Mouse (Mus musculus) liver, embryonic 14.5 days (tissue): ENCODE results near the gene Col8a2. TPM values are rescaled to one million over a fixed set of nuclear protein-coding genes. Genes with fewer than 3 reads are reported as not detected.

Source experiments
- ATAC-seq: fragments of 200-750 bp; cut with Nextera tagmentation; 2 replicates; pipeline ENCODE4 v1.8.0; 2017; ENCODE audit warnings: moderate number of reproducible peaks, mild to moderate bottlenecking, moderate library complexity; ENCODE audit not compliant: insufficient read depth
- DNase-seq, 3 experiments: peaks; one replicate each; pipeline ENCODE4 v3.0.0-alpha.2; 2012 to 2013; ENCODE audit warnings: low read depth in 3 of 3, low spot score in 3 of 3
- H3K27ac ChIP-seq: fragments of 300-500 bp; sonication (generic); 2 replicates; pipeline ENCODE4 v1.5.1; 2014; ENCODE audit warnings: moderate library complexity, mild to moderate bottlenecking, control low read depth, inconsistent platforms
- H3K27me3 ChIP-seq: fragments of 300-500 bp; sonication (generic); 2 replicates; pipeline ENCODE4 v1.6.1; 2014; ENCODE audit warnings: mild to moderate bottlenecking, low read length, moderate library complexity; ENCODE audit not compliant: control insufficient read depth, insufficient read depth
- H3K36me3 ChIP-seq: fragments of 300-500 bp; sonication (generic); replicated peaks from 2 replicates; pipeline ENCODE4 v1.6.1; 2014; ENCODE audit warnings: low read depth; ENCODE audit not compliant: control insufficient read depth, insufficient read depth
- H3K4me1 ChIP-seq, 2 experiments: fragments of 200-500 bp in 1 of 2; fragments of 300-500 bp in 1 of 2; sonication (generic) in 1 of 2; replicated peaks; 2 replicates each; pipeline ENCODE4 v1.6.1; 2012 to 2014; ENCODE audit warnings: antibody characterized with exemption in 1 of 2, inconsistent platforms in 1 of 2, low read length in 1 of 2; ENCODE audit not compliant: control insufficient read depth in 2 of 2, insufficient read depth in 2 of 2
- H3K4me2 ChIP-seq: fragments of 300-500 bp; sonication (generic); 2 replicates; pipeline ENCODE4 v1.6.1; 2014; ENCODE audit warnings: low read depth, mild to moderate bottlenecking, control low read depth, moderate library complexity
- H3K4me3 ChIP-seq, 2 experiments: fragments of 200-500 bp in 1 of 2; fragments of 300-500 bp in 1 of 2; sonication (generic) in 1 of 2; 2 replicates each; pipeline ENCODE4 v1.5.1; 2012 to 2014; ENCODE audit warnings: low read depth in 2 of 2, low read length in 2 of 2, mild to moderate bottlenecking in 2 of 2, control low read depth in 1 of 2, inconsistent platforms in 1 of 2, moderate library complexity in 1 of 2; ENCODE audit not compliant: insufficient read depth in 1 of 2
- H3K9ac ChIP-seq: fragments of 300-500 bp; sonication (generic); replicated peaks from 2 replicates; pipeline ENCODE4 v1.6.1; 2014; ENCODE audit warnings: mild to moderate bottlenecking, control low read depth, moderate library complexity
- H3K9me3 ChIP-seq: fragments of 300-500 bp; sonication (generic); 2 replicates; pipeline ENCODE4 v1.6.1; 2016; ENCODE audit warnings: low read length, mixed read lengths; ENCODE audit not compliant: control insufficient read depth
- CTCF ChIP-seq: IDR thresholded peaks from 2 replicates; pipeline ENCODE4 v1.5.1; 2016; ENCODE audit warnings: antibody characterized with exemption, low read depth, control low read depth
- EP300 ChIP-seq: IDR thresholded peaks from 2 replicates; pipeline ENCODE4 v1.6.1; 2016; ENCODE audit warnings: antibody characterized with exemption, low read depth
- WGBS: fragments of 180-500 bp; shearing (Covaris S2); extraction: QIAGEN DNeasy Blood & Tissue Kit; methylation state at CpG from one replicate; pipeline ENCODE4 v1.1.7; 2014; ENCODE audit not compliant: insufficient replicate concordance; 5-methylcytosine and 5-hydroxymethylcytosine counted together
- polyA plus RNA-seq, 2 experiments: library from polyadenylated mRNA; depleted of rRNA in 1 of 2; stranded (reverse) in 1 of 2; unstranded in 1 of 2; fragments of >200 nt; fragmentation: Nextera tagmentation in 1 of 2; extraction: Ambion mirVana in 1 of 2; gene quantifications; 2 replicates each; pipeline versions ENCODE4 v1.2.1 to v1.2.3; 2012 to 2014

The Col8a2 gene
- polyA plus RNA-seq, 2 experiments = 0.25 to 0.28 TPM

- H3K4me2 ChIP-seq = peak within 1 kb of the TSS; percentile 99
- H3K9ac ChIP-seq = peak within 1 kb of the TSS; percentile 83
- under 1% methylated on average over 59 of the region's 59 CpGs for WGBS
- H3K9me3 ChIP-seq = no peaks in the 10 kb centered on the region
- H3K36me3 ChIP-seq = no peaks in the 10 kb centered on the region
- peak within 1 kb of the TSS; percentile 72 to 88 for H3K4me3 ChIP-seq
- ATAC-seq = peak; percentile 84
- H3K27ac ChIP-seq = peak within 1 kb of the TSS; percentile 42
- DNase-seq = peak in 2 of 3 experiments; percentile 62 to 65
- peaks cover 32% of the 10 kb centered on the region for H3K27me3 ChIP-seq
- TF ChIP-seq EP300 = 0 out of 2 replicates have a peak, but pooled peaks have one; percentile 28
- TF ChIP-seq CTCF = peak; percentile 36
- peaks cover 19 to 34% of the 10 kb centered on the region in 2 experiments for H3K4me1 ChIP-seq
Measured at GRCm38 (mm10) chr4:126256131-126256791, 30.3 kb upstream of the Col8a2 start, which contains the start of gene Map7d1. Gene Map7d1 (minus strand): TSS chr4:126256343.

DNA sequence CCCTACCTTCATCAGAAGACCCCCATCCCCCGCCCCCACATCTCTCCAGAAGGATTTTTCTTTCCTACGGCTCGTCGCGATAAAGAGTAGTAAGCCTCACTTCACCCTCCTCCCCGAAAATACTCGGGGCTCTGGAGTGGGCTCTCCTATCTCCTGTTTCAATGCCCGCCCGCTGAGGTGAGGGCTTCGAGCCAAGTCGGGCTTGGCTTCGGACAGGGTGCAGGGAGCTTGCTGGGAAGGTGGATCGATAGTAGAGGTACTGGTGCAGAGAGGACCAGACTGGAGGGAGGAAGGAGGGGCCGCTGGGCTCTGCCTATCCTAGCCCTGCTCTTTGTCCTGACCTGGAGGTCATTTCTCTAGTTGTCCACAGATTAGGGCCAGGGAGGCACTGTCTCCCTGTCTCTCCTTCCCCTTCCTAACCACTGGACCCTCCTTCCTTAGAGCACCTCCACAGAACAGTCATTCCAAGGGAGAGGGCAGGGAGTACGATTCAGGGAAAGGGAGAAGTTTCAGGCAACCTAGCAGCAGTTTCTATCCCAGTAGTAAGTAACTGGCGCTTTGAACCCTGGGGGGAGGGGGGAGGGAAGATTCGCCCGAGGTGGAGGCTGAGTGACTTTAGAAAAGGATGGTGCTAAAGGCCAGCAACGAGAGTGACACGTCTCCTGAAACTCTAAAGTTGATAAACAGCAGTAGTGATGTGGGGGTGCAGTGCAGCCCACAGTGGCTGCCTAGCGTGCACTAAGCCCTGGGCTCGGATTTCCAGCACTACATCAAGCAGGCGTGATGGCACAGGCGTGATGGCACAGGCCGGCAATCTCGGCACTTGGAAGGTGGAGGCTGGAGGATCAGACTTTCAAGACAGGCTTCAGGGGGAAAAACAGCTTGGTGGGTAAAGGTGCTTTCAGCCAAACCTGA is 29.4 kb upstream of the Col8a2 start:
- TF ChIP-seq CTCF (no peak), EP300 (no peak)
- DNase-seq (no peak), ATAC-seq (no peak)
- H3K4me2 ChIP-seq = peak overlapping the region; percentile 99
- WGBS = 16% methylated on average over 26 of the region's 26 CpGs
- no peaks in the 10 kb centered on the region for H3K36me3 ChIP-seq
- peak overlapping the region; percentile 83 for H3K9ac ChIP-seq
- peaks cover 25 to 37% of the 10 kb centered on the region in 2 experiments for H3K4me1 ChIP-seq
- peak overlapping the region; percentile 72 to 88 for H3K4me3 ChIP-seq
- H3K27ac ChIP-seq = peak overlapping the region; percentile 42; the same call in 1 of the 2 replicates
- H3K27me3 ChIP-seq = peaks cover 32% of the 10 kb centered on the region
- no peaks in the 10 kb centered on the region for H3K9me3 ChIP-seq

GRCm38 (mm10) chr4:126259063-126259462 is 27.5 kb upstream of the Col8a2 start:
- ATAC-seq (no peak), DNase-seq (no peak)
- H3K4me1 ChIP-seq = peaks cover 30 to 41% of the 10 kb centered on the region in 2 experiments
- no peak overlapping the region for H3K9ac ChIP-seq
- peaks cover 32% of the 10 kb centered on the region for H3K27me3 ChIP-seq
- no peak overlapping the region for H3K27ac ChIP-seq
- no peaks in the 10 kb centered on the region for H3K9me3 ChIP-seq
- H3K4me3 ChIP-seq = no peak overlapping the region
- WGBS = 17% methylated on average over 3 of the region's 3 CpGs
- no peak for TF ChIP-seq EP300
- TF ChIP-seq CTCF = no peak
- no peak overlapping the region; the same call in 1 of the 2 replicates for H3K4me2 ChIP-seq
- no peaks in the 10 kb centered on the region for H3K36me3 ChIP-seq

DNA sequence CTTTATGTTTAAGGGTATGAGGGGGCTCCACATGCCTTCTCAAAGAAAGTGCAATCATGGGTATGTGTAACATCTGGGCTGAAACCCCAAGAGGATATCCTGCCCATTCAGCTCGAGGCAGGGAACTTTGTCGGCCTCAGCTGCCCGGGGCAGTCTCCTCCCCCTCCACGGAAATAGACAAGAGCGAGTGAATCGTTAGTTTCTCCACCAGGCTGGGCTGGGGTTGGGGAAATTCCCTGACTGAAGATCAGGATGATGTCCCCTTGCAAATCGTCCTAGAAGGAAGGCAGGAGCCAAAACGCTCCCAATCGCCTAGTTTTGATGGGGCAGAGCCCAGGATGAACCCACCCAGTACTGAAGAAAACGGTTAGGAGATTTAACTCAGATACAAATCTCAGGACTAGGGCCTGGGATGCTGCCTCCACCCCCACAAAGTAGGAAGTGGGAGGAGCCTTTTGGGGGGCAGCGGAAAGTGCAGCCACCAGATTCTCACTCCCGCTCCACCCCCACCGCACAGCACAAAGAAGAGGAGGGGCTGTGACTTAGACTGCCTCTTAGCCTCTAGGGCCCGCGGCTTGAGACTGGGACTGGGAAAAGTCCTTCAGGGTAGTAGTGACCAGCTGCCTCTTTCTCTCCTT is 27.0 kb upstream of the Col8a2 start:
- TF ChIP-seq CTCF = no peak
- no peak for TF ChIP-seq EP300
- H3K9me3 ChIP-seq = no peaks in the 10 kb centered on the region
- H3K36me3 ChIP-seq = no peaks in the 10 kb centered on the region
- peak overlapping the region; percentile 88 for H3K4me2 ChIP-seq
- peaks cover 32% of the 10 kb centered on the region for H3K27me3 ChIP-seq
- DNase-seq (no peak), ATAC-seq (no peak)
- peaks cover 30 to 41% of the 10 kb centered on the region in 2 experiments for H3K4me1 ChIP-seq
- peak overlapping the region in 1 of 2 experiments; percentile 7; a peak in 1 of 4 replicates for H3K4me3 ChIP-seq
- WGBS = 2% methylated on average over 15 of the region's 15 CpGs
- H3K27ac ChIP-seq = no peak overlapping the region
- no peak overlapping the region for H3K9ac ChIP-seq
